ENCODE assay signal across 8 mouse cellular contexts in the genomic region with DNA sequence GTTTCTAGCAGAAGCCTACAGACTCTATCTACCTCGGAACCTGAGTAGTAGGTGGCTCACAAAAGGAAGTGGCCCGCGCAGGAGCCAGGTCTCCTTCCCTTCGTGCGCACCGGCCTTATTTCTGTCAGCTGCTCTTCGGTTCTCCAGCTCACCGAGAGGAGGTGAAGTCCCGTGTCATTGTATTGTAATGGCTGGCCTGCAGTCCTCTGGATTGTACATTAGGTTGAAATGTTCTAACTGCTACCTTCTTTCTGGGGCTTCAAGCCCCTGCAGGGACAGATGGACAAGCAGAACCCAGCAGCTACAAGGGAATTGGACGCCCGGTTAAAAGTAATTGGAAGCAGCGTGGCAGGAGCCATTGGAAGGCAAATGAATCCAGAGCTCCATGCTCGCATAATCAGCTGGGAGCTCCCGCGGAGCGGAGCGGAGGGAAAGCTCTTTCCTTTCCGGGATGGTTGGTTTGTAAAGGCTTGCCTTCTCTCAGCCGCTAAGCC.
A peak's percentile ranks its signal among the peaks of the same experiment; 100 is the strongest.
DNase-seq lines count a peak whose midpoint lies in the region; ATAC-seq and TF ChIP-seq lines count a peak whose summit lies in the region.

No protein-coding gene starts in this region.

- peak overlapping the region; percentile 41 for H3K4me2 ChIP-seq in lung, embryonic 16.5 days (ENCODE audit: low read depth, low read length)
- H3K4me2 ChIP-seq in neural tube, embryonic 14.5 days (ENCODE audit: low read depth, low read length): peak overlapping the region; percentile 44

- no peak overlapping the region; the same call in 1 of the 2 replicates for H3K9ac ChIP-seq in lung, embryonic 16.5 days (ENCODE audit: low read length)
- H3K9ac ChIP-seq in neural tube, embryonic 14.5 days (replicated peaks; ENCODE audit: low read depth, low read length): peak overlapping the region; percentile 18; the same call in 1 of the 2 replicates

- no peaks in the 10 kb centered on the region for H3K36me3 ChIP-seq in lung, embryonic 16.5 days (ENCODE audit: control insufficient read depth, insufficient read depth, low read length)
- H3K36me3 ChIP-seq in neural tube, embryonic 14.5 days (ENCODE audit: control insufficient read depth, insufficient read depth, low read length): no peaks in the 10 kb centered on the region

- peak overlapping the region; percentile 21 for H3K4me3 ChIP-seq in lung, embryonic 16.5 days (ENCODE audit: low read length)
- no peak overlapping the region for H3K4me3 ChIP-seq in lung, adult 2 months (replicated peaks; ENCODE audit: extremely low read depth, low read depth, low read length)
- no peak overlapping the region for H3K4me3 ChIP-seq in neural tube, embryonic 14.5 days (ENCODE audit: low read depth, low read length)

- WGBS in lung, embryonic 16.5 days: 2% methylated on average over 19 of the region's 19 CpGs
- 4% methylated on average over 19 of the region's 19 CpGs for WGBS in lung, adult 2 months
- WGBS in neural tube, embryonic 14.5 days: under 1% methylated on average over 19 of the region's 19 CpGs

- DNase-seq in lung, adult 2 months: no peak
- peak; percentile 70 for DNase-seq in embryo, embryonic 10 days (ENCODE audit: low spot score)
- DNase-seq in heart, postnatal 10 days: peak; percentile 19 to 31
- peak; percentile 17 for DNase-seq in kidney, postnatal 14 days

- TF ChIP-seq POLR2A in lung, adult 2 months (IDR thresholded peaks at IDR 0.05; ENCODE audit: borderline replicate concordance, extremely low read depth, low read depth, low read length): no peak

- intact Hi-C loops in heart, postnatal 10 days (cut with DNase I): no loop called here

- peaks cover 17% of the 10 kb centered on the region; the same call in 1 of the 2 replicates for H3K27me3 ChIP-seq in lung, embryonic 16.5 days (ENCODE audit: control insufficient read depth, insufficient read depth, low read depth, low read length)
- no peaks in the 10 kb centered on the region for H3K27me3 ChIP-seq in neural tube, embryonic 14.5 days (ENCODE audit: control insufficient read depth, insufficient read depth, low read length)

- no peaks in the 10 kb centered on the region for H3K4me1 ChIP-seq in lung, embryonic 16.5 days (replicated peaks; ENCODE audit: control insufficient read depth, insufficient read depth, low read length)
- no peaks in the 10 kb centered on the region for H3K4me1 ChIP-seq in lung, adult 2 months (ENCODE audit: control insufficient read depth, insufficient read depth, low read length)
- H3K4me1 ChIP-seq in neural tube, embryonic 14.5 days (ENCODE audit: control insufficient read depth, insufficient read depth, low read length): peaks cover 8% of the 10 kb centered on the region; the same call in 1 of the 2 replicates

- no peak for TF ChIP-seq CTCF in lung, adult 2 months (IDR thresholded peaks at IDR 0.05; ENCODE audit: insufficient read depth, low read length)

- no peaks in the 10 kb centered on the region for H3K9me3 ChIP-seq in lung, embryonic 16.5 days (ENCODE audit: control insufficient read depth, low read length)
- H3K9me3 ChIP-seq in neural tube, embryonic 14.5 days (ENCODE audit: control insufficient read depth, low read length): no peaks in the 10 kb centered on the region

- no peak overlapping the region for H3K27ac ChIP-seq in lung, embryonic 16.5 days (ENCODE audit: low read length)
- H3K27ac ChIP-seq in neural tube, embryonic 14.5 days (ENCODE audit: low read depth, low read length): peak overlapping the region; percentile 53; the same call in 1 of the 2 replicates

- no peak for ATAC-seq in lung, embryonic 16.5 days (ENCODE audit: low read depth)
- ATAC-seq in neural tube, embryonic 14.5 days (ENCODE audit: low read depth): peak; percentile 71; the same call in 1 of the 2 replicates
- no peak for ATAC-seq in CD4-positive, CD25-positive, alpha-beta regulatory T cell, adult 4 months
- ATAC-seq in erythroid progenitor cell, adult 5-6 weeks (replicated peaks; ENCODE audit: low FRiP score, poor library complexity, severe bottlenecking): no peak
